Mouse (Mus musculus) left cerebral cortex, adult 18-20 months (tissue): Measurements from ENCODE around the gene Ralgps2. TPM values are rescaled to one million over a fixed set of nuclear protein-coding genes. Genes with fewer than 3 reads are reported as not detected.

Source experiments
- DNase-seq, 2 experiments: peaks; one replicate each; pipeline ENCODE4 v3.0.0; 2021 to 2022; ENCODE audit warnings: low spot score in 2 of 2, mixed read lengths in 1 of 2
- total RNA-seq, 2 experiments: library from RNA; stranded (reverse); gene quantifications; 2 replicates each; pipeline ENCODE4 v1.2.3; 2021

Gene Ralgps2
- total RNA-seq, 2 experiments from 2014 or later: 40.2 to 50.3 TPM

- DNase-seq: no peak
These were observed 30.2 kb downstream of the Ralgps2 start for GRCm38 (mm10) chr1:156909265-156909664.

GRCm38 (mm10) chr1:156905660-156906059 lies 33.8 kb downstream of the Ralgps2 start:
- DNase-seq: no peak

GRCm38 (mm10) chr1:156903899-156904298 lies 35.5 kb downstream of the Ralgps2 start:
- DNase-seq: no peak

- DNase-seq: no peak
These were observed 37.7 kb downstream of the Ralgps2 start for GRCm38 (mm10) chr1:156901689-156902088.

GRCm38 (mm10) chr1:156891561-156891960 lies 47.9 kb downstream of the Ralgps2 start:
- DNase-seq: no peak

GRCm38 (mm10) chr1:156888830-156889229 lies 50.6 kb downstream of the Ralgps2 start:
- DNase-seq: no peak

GRCm38 (mm10) chr1:156885879-156886278 lies 53.5 kb downstream of the Ralgps2 start:
- DNase-seq: no peak

- no peak for DNase-seq
These were observed 54.6 kb downstream of the Ralgps2 start for GRCm38 (mm10) chr1:156884782-156885181.

- no peak for DNase-seq
These were observed 68.8 kb downstream of the Ralgps2 start for GRCm38 (mm10) chr1:156870616-156871015.

GRCm38 (mm10) chr1:156870028-156870427 lies 69.4 kb downstream of the Ralgps2 start:
- no peak for DNase-seq

- peak; percentile 22 to 28 for DNase-seq
These were observed 75.2 kb downstream of the Ralgps2 start for GRCm38 (mm10) chr1:156864240-156864639.

GRCm38 (mm10) chr1:156863726-156864125 lies 75.7 kb downstream of the Ralgps2 start:
- no peak for DNase-seq

GRCm38 (mm10) chr1:156861475-156862043 lies 77.9 kb downstream of the Ralgps2 start:
- no peak for DNase-seq

GRCm38 (mm10) chr1:156860266-156860665 lies 79.2 kb downstream of the Ralgps2 start:
- no peak for DNase-seq

- no peak for DNase-seq
These were observed 79.6 kb downstream of the Ralgps2 start for GRCm38 (mm10) chr1:156859711-156860250.

GRCm38 (mm10) chr1:156859156-156859555 lies 80.3 kb downstream of the Ralgps2 start:
- no peak for DNase-seq

GRCm38 (mm10) chr1:156856666-156857065 lies 82.8 kb downstream of the Ralgps2 start:
- DNase-seq: no peak

GRCm38 (mm10) chr1:156854558-156854957 lies 84.9 kb downstream of the Ralgps2 start:
- DNase-seq: no peak

- DNase-seq: no peak
These were observed 86.6 kb downstream of the Ralgps2 start for GRCm38 (mm10) chr1:156852872-156853271.

- DNase-seq: no peak
These were observed 87.0 kb downstream of the Ralgps2 start for GRCm38 (mm10) chr1:156852409-156852808.

- DNase-seq: no peak
These were observed 92.3 kb downstream of the Ralgps2 start for GRCm38 (mm10) chr1:156847098-156847497.

GRCm38 (mm10) chr1:156841625-156842339 lies 97.6 kb downstream of the Ralgps2 start:
- peak in 1 of 2 experiments; percentile 22 for DNase-seq

GRCm38 (mm10) chr1:156838695-156839094 lies 100.7 kb downstream of the Ralgps2 start:
- DNase-seq: peak in 1 of 2 experiments; percentile 32
